Mouse (Mus musculus) skeletal muscle tissue, adult 2 months (tissue): ENCODE measurements around the gene Oaz1.
A peak's percentile ranks its signal among the peaks of the same experiment; 100 is the strongest.

Experiments
- DNase-seq: peaks from one replicate; pipeline ENCODE4 v3.0.0-alpha.2; 2012; ENCODE audit warnings: low read depth, low spot score

Gene Oaz1

DNA sequence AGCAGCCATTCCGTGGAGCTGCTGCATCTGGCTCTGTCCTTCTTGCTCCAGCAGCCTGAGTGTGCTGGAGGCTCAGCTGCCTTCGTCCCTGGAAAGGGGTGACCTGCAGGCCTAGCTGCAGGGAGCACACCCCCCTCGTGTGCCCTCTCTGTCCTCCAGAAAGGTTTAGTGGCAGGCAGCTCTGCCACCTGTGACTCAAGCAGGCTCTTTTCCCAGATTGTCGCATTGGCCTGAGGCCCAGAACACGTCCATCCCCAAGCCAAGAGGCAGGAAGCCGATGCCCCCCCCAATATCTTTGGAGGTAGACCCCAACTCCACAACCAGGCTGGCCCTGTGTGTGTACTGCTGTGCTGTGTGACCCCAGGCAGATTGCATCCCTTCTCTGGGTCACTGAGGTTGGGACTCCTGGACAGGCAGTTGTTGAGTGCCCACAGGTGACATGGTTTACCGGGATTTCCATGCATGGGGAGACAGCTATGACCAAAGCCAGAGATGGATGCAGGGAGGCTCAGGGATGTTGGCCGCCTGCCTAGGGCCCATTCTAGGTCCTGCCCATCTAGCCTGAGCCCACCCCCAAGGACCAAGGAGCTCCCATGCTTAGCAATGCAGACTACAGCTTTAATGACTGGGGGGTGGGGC, 18.7 kb downstream of the Oaz1 start:
- DNase-seq = no peak

DNA sequence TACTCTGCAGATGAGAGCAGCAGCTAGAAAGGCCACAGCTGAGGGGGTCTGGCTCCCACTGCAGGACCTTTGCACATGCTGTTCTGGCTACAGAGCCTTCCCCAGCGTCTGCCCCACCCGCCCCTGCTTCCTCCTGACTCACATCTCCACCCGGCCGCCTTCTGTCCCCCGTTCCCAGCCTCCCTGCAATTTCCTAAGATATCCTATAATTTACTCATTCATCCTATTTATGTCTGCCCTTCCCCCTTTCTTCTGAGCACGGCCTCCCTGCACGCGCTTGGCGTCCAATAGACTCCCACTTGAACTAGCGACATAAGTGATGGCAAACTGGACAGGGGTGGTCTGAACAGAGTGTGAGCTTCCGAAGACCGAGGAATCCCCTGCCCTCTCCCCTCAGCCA, 19.3 kb downstream of the Oaz1 start:
- DNase-seq = no peak

DNA sequence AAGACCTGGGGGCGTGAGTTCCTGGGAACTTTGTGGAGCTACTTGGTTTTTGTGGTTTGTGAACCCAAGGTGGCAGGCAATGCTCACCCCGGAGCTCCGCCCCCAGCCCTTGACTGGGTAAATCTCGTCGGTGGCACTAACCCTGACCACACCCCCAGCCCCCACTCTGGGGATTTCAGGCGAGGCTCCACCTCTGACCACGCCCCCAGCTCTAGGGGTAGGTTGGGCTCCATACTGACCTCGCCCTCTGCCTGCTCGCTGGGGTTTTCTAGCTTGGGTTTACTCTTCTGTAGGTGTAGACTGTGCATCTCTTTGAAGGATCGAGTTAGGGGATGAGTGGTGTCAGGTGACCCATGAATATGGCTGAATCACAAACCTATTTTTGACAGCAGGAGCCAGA, 22.1 kb downstream of the Oaz1 start:
- DNase-seq = peak; percentile 77

DNA sequence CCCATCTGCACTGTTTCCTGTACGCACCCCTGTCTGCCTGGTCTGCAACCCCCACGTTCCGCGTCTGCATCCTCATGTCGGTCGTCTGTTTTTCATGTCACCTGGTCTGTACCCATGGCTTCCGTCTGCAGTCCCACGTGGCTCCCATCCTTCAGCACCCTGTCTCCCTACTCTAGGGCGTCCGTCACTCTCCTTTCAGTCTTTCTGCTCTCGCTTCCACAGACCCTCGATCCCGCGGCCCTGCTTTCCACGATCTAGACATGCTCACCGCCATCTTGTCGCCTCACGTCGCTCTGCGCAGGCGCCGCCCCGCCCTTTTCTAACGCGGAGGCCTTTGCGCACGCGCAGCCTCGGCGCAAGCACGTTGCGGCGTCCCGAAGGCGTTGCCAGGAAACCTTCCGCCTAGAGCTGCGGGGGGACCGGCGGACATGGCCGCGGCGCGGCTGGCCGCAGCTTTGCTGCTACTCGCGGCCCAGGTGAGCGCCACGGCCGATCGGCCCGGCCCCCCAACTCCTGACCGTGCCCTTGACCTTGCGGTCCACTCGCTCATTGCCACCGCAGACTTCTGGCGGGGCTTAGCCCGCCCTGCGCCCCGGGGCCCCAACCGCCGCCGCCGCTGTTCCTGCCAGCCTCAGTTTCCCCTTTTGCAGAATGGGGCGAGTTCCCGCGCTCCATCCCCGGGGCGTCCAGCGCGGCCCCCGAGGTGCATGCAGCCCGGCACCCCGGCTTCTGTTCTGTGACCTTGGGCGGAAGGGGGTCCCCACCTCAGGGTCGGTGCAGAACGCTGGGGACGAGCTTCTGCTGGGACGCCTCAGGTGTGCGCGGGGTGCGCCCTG, 28.7 kb downstream of the Oaz1 start, which contains the start of the genes Lsm7 and Sppl2b:
Gene Lsm7, minus strand, starts transcription at position 297 of the 836 bp plus-strand sequence.
Gene Sppl2b, plus strand, starts transcription at position 363 of the 836 bp plus-strand sequence.
- peak; percentile 96 for DNase-seq

DNA sequence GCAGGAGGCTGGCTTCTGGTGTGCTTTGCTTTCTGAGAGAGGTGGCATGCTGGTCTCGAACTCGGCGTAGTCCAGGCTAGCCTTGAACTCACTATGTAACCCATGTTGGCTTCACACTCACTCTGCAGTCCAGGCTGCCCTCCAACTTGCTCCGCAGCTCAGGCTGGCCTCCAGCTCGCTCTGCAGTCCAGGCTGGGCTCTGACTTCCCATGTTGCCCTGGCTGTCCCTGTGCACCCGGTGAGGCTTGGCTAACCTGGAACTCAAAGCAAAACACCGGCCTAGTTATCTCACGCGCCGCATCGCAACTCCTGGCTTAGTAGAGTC, 29.3 kb downstream of the Oaz1 start:
- no peak for DNase-seq

DNA sequence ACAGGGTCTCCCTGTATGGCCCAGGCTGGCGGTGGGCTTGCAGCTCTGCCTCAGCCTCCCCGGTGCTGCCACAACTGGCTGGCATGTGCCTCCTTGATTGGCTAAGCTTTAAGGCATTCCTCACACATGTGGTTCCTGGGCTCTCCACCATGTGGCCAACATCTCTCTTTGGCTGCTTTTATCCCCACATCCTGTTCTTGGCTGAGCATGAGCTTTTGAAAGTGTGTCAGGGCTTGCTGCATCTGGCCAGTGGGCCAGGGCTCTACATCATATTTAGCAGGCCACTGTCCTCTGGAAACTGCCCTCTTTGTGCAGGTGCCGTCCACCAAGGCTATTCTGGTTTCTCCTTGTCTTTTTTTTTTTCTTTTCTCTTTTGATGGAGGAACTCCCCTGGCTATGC, 29.8 kb downstream of the Oaz1 start:
- no peak for DNase-seq

DNA sequence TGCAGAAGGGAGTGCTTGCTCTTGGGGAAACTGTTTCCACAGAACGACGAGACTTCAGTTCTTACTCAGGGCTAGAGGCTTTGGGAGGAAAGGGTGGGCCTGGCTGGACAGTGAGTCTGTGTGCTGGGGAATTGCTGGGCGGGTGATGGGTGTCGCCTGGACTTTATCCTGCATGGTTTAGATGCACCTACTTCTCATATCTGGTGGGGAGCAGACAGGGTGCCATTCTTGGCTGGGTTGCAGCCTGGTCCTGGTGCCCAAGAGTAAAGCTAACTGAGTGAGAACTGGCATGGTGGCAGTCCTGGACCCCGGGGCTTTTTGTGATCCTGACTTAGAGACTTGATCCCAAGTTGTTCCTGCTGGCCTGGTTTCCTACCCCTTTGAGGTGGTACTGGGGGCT, 30.5 kb downstream of the Oaz1 start:
- DNase-seq = no peak

DNA sequence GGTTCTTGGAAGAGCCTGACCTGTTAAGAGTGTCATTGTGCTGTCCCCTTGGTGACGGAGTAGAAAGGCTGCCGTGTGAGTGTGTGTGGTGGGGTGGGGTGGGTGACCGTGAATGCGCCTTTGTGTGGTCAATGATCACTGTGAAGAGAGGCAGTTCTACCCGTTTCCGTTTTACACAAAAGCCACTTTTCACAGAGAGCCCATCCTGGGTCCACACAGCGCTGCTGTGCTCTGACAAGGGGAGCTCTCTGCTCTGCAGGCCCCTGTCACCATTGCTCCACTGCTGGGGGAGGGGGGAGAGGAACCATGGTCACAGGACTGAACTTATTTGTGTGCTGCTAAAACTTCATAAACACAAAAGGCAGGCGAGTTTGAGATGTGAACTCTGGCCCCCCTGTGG, 30.9 kb downstream of the Oaz1 start:
- no peak for DNase-seq

DNA sequence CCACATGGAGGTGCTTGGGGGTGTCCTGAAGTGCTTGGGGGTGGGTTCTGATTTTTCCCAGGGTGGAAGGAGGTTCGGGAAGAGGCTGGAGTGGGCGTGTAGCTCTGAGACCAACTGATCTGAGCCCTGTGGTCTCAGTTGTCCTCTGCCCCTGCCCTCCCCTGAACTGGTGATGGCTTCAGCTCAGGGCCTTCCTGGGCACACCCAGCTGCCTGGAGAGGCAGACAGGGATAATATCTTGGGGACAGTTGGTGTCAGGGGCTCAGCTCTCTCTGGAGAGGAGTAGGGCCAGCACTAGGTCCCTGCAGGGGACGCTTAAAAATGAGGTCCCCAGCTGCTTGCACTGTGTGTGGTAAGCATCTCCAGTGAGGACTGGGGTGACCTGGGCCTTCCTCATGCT, 31.4 kb downstream of the Oaz1 start:
- no peak for DNase-seq

DNA sequence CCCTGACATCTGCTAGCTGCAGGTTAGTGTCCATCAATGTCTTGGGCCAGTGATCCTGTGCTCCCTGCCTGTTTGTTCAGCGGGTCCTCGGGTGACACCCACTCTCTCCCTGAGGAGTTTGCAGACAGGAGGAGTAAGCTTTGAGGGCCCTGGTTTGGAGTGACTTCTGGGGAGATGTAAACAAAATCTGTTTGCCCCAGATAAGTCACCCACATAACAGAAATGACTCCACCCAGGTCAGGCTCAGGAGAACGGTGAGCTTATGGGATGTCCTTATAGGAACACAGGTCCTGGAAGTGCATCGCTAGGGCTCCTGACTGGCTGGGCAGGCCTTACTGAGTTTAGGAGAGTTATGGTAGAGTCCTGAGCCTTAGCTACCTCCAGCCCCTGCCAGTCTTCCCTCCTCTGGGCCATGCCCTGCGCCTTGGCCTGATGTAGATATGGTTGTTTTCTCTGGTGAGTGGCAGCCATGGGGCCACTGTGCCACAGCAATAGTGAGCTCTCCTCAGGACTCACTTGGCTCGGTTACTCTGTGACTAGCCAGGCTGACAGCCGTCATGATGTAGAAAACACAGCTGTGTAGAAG, 32.0 kb downstream of the Oaz1 start:
- DNase-seq = no peak

DNA sequence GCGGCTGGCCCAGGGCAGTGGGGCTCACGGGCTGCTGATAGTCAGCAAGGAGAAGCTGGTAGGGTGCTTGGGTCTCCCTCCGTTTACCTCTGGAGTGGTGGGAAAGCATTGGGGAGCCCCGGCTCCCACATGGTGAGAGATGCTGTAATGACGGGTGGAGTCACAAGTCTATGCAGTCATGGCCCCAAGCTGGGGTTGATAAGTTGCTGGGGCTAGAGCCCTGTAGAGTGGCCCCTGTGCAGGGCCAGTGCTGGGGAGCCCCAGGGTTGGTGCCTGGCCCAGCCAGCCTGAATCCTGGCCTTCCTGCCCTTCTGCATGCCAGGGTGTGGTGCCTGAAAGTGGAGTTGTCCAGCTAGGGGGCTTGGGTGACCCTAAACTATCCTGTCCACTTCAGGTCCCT, 35.8 kb downstream of the Oaz1 start:
- no peak for DNase-seq

DNA sequence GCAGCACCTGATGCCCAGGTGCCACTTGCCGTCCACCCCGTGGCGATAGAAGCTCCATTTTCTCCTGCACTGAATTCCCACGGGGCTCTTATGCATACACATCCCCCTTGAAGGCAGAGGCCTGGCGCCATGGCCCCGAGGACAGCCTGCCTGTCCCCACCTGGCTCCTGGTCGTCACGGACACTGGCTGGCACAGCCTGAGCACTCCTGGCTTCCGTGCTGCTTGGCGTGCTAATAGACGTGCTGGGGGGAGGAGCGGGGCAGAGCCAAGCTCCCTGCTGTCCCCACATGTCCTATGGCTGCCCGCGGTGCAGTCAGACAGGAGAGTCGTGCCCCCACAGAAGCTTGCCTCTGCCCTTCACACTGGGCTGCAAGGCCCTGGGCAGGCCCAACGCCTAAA, 38.0 kb downstream of the Oaz1 start:
- peak; percentile 85 for DNase-seq

DNA sequence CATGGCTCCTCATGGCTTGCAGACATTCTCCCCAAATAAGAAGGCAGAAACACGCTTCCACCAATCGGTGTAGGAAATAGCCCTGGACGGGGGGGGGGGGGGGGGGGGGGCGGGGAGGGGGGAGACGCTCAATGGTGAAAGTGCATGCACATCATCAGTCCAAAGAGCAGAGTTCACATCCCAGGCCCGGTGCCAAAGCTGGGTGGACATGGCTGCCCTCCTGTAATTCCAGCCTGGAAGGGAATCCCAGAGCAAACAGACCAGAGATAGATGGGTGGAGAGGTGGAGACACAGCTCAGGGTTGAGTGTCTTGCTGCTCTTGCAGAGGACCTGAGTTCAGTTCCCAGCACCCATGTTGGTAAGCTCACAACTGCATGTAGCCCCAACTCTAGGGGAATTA, 44.5 kb downstream of the Oaz1 start:
- no peak for DNase-seq

DNA sequence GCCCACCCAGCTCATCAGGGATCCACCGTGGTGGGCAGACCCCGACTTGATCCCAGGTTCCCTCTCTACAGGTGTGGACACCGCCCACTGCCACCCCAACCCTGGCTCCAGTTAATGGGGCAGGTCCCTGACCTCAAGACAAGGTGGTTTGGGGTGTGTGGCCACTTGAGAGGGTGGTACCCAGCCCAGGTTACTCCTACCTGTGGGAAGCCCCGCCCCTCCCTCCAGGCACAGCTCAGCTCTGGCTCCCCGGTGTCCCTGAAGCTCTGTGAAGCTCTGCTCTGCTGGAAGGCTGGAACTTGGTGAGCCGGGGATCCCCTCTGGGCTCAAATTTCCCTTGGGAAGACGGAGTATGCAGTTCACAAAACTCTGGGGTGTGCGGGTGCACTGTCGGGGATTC, 45.1 kb downstream of the Oaz1 start, which contains the start of gene Tmprss9:
Gene Tmprss9, plus strand, starts transcription at position 268 of the 400 bp plus-strand sequence.
- no peak for DNase-seq

DNA sequence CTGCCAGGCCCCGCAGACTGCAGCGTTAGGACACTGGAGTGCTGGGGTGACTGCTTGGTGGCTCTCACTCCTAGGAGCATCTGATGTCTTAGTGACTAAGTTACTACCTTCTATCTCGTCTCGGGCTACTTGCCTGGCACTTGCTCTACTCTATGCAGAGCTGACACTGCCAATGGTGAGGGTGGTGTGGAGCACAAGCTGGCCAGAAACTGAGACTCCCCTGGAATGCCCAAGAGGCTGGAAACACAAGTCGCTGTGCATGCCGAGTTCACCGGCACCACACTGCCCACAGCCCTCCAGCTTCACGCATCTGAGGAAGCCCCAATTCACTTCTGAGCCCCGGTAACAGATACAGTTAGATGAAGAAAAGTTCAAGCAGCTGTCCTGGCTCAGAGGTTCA, 47.6 kb downstream of the Oaz1 start:
- DNase-seq = peak; percentile 72

DNA sequence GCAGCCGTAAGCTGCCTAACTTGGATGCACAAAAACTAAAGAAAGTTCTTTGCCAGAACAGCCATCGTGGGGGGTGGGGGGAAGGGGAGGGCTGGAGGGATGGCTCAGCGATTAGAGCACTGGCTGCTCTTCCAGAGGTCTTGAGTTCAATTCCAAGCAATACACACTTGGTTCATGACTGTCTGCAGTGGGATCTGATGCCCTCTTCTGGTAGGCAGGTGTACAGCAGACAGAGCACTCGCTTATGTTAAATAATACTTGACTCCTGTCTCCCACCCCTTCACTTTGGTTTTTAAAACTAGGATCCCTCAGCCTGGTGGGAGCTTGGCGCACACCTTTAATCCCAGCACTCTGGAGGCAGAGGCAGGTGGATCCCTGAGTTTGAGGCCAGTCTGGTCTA, 49.6 kb downstream of the Oaz1 start:
- DNase-seq = peak; percentile 41

DNA sequence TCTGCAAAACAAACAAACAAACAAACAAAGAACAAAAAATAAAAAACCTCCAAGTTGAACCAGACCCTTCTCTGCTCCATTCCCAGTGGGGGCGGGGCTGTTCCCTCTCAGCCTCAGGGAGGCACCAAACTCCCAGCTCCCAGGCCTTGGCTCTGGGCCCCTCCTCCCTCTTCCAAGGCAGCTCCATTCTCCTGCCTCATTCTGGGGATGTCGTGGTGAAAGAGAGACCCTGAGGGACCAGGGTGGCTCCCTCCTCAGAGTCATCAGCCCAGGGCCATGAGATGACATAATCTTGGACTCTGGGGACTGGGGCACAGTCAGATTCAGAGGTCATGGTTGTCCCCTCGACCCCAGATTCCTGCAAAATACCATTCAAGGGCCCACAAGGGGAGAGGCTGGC, 50.1 kb downstream of the Oaz1 start:
- no peak for DNase-seq
